Mouse (Mus musculus) MEL (cell line): ENCODE results near the gene Gss. TPM values are rescaled to one million over a fixed set of nuclear protein-coding genes. Genes with fewer than 3 reads are reported as not detected.

Source experiments
- DNase-seq: peaks from one replicate; pipeline ENCODE4 v3.0.0; 2011; ENCODE audit warnings: low read depth, low spot score
- H3K27ac ChIP-seq: 2 replicates; pipeline ENCODE4 v1.5.1; 2012; ENCODE audit warnings: low read depth, mild to moderate bottlenecking, control low read depth, low read length, moderate library complexity; ENCODE audit not compliant: control insufficient read depth
- H3K27me3 ChIP-seq, 2 experiments: fragments of 150-350 bp in 1 of 2; sonication (generic) in 1 of 2; 2 replicates each; pipeline ENCODE4 v1.6.1; 2012; ENCODE audit warnings: low read length in 2 of 2, mild to moderate bottlenecking in 2 of 2, improper control_type of control experiment in 1 of 2, moderate library complexity in 1 of 2; ENCODE audit not compliant: insufficient read depth in 2 of 2, control insufficient read depth in 1 of 2
- H3K36me3 ChIP-seq, 2 experiments: 2 replicates each; pipeline ENCODE4 v1.6.1; 2012 to 2014; ENCODE audit warnings: low read length in 2 of 2, improper control_type of control experiment in 1 of 2, inconsistent platforms in 1 of 2, mild to moderate bottlenecking in 1 of 2; ENCODE audit not compliant: insufficient read depth in 2 of 2, control insufficient read depth in 1 of 2
- H3K4me1 ChIP-seq, 2 experiments: fragments of 150-350 bp in 1 of 2; sonication (generic) in 1 of 2; 2 replicates each; pipeline ENCODE4 v1.6.1; 2012; ENCODE audit warnings: low read length in 2 of 2, improper control_type of control experiment in 1 of 2, mild to moderate bottlenecking in 1 of 2; ENCODE audit not compliant: insufficient read depth in 2 of 2, control insufficient read depth in 1 of 2
- H3K4me3 ChIP-seq, 2 experiments: fragments of 150-350 bp in 1 of 2; sonication (generic) in 1 of 2; 2 replicates each; pipeline ENCODE4 v1.5.1; 2012; ENCODE audit warnings: low read depth in 2 of 2, low read length in 2 of 2, mild to moderate bottlenecking in 2 of 2, moderate library complexity in 2 of 2, control low read depth in 1 of 2, improper control_type of control experiment in 1 of 2; ENCODE audit not compliant: control insufficient read depth in 1 of 2, insufficient read depth in 1 of 2
- H3K79me2 ChIP-seq: 2 replicates; pipeline ENCODE4 v1.6.1; 2012; ENCODE audit warnings: mild to moderate bottlenecking, low read length, moderate library complexity; ENCODE audit not compliant: control insufficient read depth, poor library complexity, insufficient read depth
- H3K9ac ChIP-seq: 2 replicates; pipeline ENCODE4 v1.6.1; 2012; ENCODE audit warnings: low read depth, mild to moderate bottlenecking, control low read depth, low read length, moderate library complexity; ENCODE audit not compliant: control insufficient read depth, poor library complexity, severe bottlenecking
- H3K9me3 ChIP-seq: fragments of 150-350 bp; sonication (generic); replicated peaks from 2 replicates; pipeline ENCODE4 v1.6.1; 2012; ENCODE audit warnings: mild to moderate bottlenecking, low read length, improper control_type of control experiment, moderate library complexity; ENCODE audit not compliant: insufficient read depth
- BHLHE40 ChIP-seq: IDR thresholded peaks from 2 replicates; pipeline ENCODE4 v1.6.1; 2012; ENCODE audit warnings: low read depth, mild to moderate bottlenecking, inconsistent platforms, low read length, improper control_type of control experiment, borderline replicate concordance
- CTCF ChIP-seq, 3 experiments: IDR thresholded peaks in 2 of 3; conservative IDR thresholded peaks in 1 of 3; 2 replicates each; pipeline ENCODE4 v1.5.1; 2011 to 2012; ENCODE audit warnings: low read length in 3 of 3, low read depth in 2 of 3, mild to moderate bottlenecking in 2 of 3, improper control_type of control experiment in 1 of 3, inconsistent platforms in 1 of 3, mixed read lengths in 1 of 3, moderate library complexity in 1 of 3; ENCODE audit not compliant: control insufficient read depth in 1 of 3, insufficient read depth in 1 of 3, poor library complexity in 1 of 3, severe bottlenecking in 1 of 3
- ELF1 ChIP-seq: IDR thresholded peaks from 2 replicates; pipeline ENCODE4 v1.6.1; 2014; ENCODE audit warnings: low read depth, mild to moderate bottlenecking, inconsistent platforms, low read length, improper control_type of control experiment, moderate library complexity
- ETS1 ChIP-seq: IDR thresholded peaks from 2 replicates; pipeline ENCODE4 v1.6.1; 2012; ENCODE audit warnings: low read depth, mild to moderate bottlenecking, inconsistent platforms, low read length, improper control_type of control experiment, moderate library complexity
- MAZ ChIP-seq: IDR thresholded peaks from 2 replicates; pipeline ENCODE4 v1.6.1; 2012; ENCODE audit warnings: low read depth, mild to moderate bottlenecking, inconsistent platforms, low read length, improper control_type of control experiment
- MEF2A ChIP-seq: IDR thresholded peaks from 2 replicates; pipeline ENCODE4 v1.6.1; 2014; ENCODE audit warnings: low read depth, mild to moderate bottlenecking, inconsistent platforms, low read length, improper control_type of control experiment; ENCODE audit not compliant: poor library complexity, insufficient replicate concordance, severe bottlenecking; ENCODE audit errors: extremely low read depth
- MYB ChIP-seq: IDR thresholded peaks from 2 replicates; pipeline ENCODE4 v1.6.1; 2011; ENCODE audit warnings: mild to moderate bottlenecking, low read depth, low read length, improper control_type of control experiment
- NELFE ChIP-seq: IDR thresholded peaks from 2 replicates; pipeline ENCODE4 v1.6.1; 2011; ENCODE audit warnings: low read depth, low read length, improper control_type of control experiment
- NRF1 ChIP-seq: IDR thresholded peaks from 2 replicates; pipeline ENCODE4 v1.6.1; 2014; ENCODE audit warnings: low read depth, mild to moderate bottlenecking, inconsistent platforms, low read length, improper control_type of control experiment, moderate library complexity; ENCODE audit not compliant: poor library complexity, insufficient read depth, severe bottlenecking
- POLR2A ChIP-seq, 2 experiments: IDR thresholded peaks; 2 replicates each; pipeline ENCODE4 v1.6.1; 2011 to 2012; ENCODE audit warnings: low read length in 2 of 2, mild to moderate bottlenecking in 2 of 2, control low read depth in 1 of 2, improper control_type of control experiment in 1 of 2, low read depth in 1 of 2, moderate library complexity in 1 of 2; ENCODE audit not compliant: control insufficient read depth in 1 of 2, insufficient read depth in 1 of 2, poor library complexity in 1 of 2
- POLR2AphosphoS5 ChIP-seq: IDR thresholded peaks from 2 replicates; pipeline ENCODE4 v1.6.1; 2012; ENCODE audit warnings: low read depth, borderline replicate concordance, mild to moderate bottlenecking, inconsistent platforms, low read length, moderate library complexity, mixed read lengths
- RAD21 ChIP-seq: IDR thresholded peaks from 2 replicates; pipeline ENCODE4 v1.6.1; 2011; ENCODE audit warnings: mild to moderate bottlenecking, low read depth, low read length, improper control_type of control experiment
- SIN3A ChIP-seq: IDR thresholded peaks from 2 replicates; pipeline ENCODE4 v1.6.1; 2012; ENCODE audit warnings: low read length, improper control_type of control experiment, inconsistent platforms
- TCF12 ChIP-seq: IDR thresholded peaks from 2 replicates; pipeline ENCODE4 v1.6.1; 2014; ENCODE audit warnings: low read depth, mild to moderate bottlenecking, inconsistent platforms, low read length, improper control_type of control experiment, moderate library complexity
- UBTF ChIP-seq: IDR thresholded peaks from 2 replicates; pipeline ENCODE4 v1.6.1; 2012; ENCODE audit warnings: low read depth, mild to moderate bottlenecking, inconsistent platforms, low read length, improper control_type of control experiment, moderate library complexity, borderline replicate concordance; ENCODE audit not compliant: insufficient read depth
- USF1 ChIP-seq: IDR thresholded peaks from 2 replicates; pipeline ENCODE4 v1.6.1; 2014; ENCODE audit warnings: low read depth, mild to moderate bottlenecking, inconsistent platforms, low read length, improper control_type of control experiment, moderate library complexity
- USF2 ChIP-seq, 2 experiments: IDR thresholded peaks; 2 replicates each; pipeline ENCODE4 v1.6.1; 2011 to 2012; ENCODE audit warnings: improper control_type of control experiment in 2 of 2, low read length in 2 of 2, borderline replicate concordance in 1 of 2, inconsistent platforms in 1 of 2, low read depth in 1 of 2, mild to moderate bottlenecking in 1 of 2; ENCODE audit not compliant: insufficient read depth in 1 of 2
- ZKSCAN1 ChIP-seq: IDR thresholded peaks from 2 replicates; pipeline ENCODE4 v1.6.1; 2012; ENCODE audit warnings: low read depth, mild to moderate bottlenecking, inconsistent platforms, low read length, improper control_type of control experiment, moderate library complexity
- ZNF384 ChIP-seq: IDR thresholded peaks from 2 replicates; pipeline ENCODE4 v1.6.1; 2012; ENCODE audit warnings: low read depth, mild to moderate bottlenecking, inconsistent platforms, low read length, improper control_type of control experiment
- polyA plus RNA-seq, 2 experiments: library from polyadenylated mRNA; stranded (reverse) in 1 of 2; unstranded in 1 of 2; fragments of >175 nt in 1 of 2; fragments of >200 nt in 1 of 2; gene quantifications; 2 replicates each; pipeline versions ENCODE4 v1.2.1 to v1.2.4; 2012; ENCODE audit warnings: low replicate concordance in 2 of 2, low read depth in 1 of 2; ENCODE audit not compliant: insufficient read length in 2 of 2, insufficient read depth in 1 of 2, missing spikeins in 1 of 2
- total RNA-seq: library from RNA; depleted of rRNA; stranded (reverse); fragments of 300-350 nt; gene quantifications from 2 replicates; pipeline ENCODE4 v1.2.3, GENCODE M21; 2012

Gene Gss
- total and polyA plus RNA-seq, 3 experiments = 21.9 to 24.0 TPM; not detected in 1

DNA sequence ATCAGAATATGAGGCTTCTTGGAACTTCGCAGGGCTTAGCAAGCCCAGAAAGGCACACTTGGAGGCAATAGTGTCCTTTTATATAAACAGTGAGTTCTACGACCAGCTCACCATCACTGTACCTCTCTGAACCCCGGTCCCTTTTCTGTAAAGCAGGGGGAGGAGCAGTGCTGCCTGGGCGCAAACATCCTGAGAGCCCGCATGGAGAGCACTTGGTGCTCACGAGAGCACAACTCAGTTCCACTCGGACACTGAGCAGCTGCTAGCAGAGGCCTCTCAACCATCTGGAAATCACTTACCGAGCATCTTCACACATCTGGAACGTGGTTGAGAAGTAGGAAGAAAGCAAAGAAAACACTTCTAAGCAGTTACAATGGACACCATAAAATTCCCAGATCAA is 16.0 kb downstream of the Gss start:
- TF ChIP-seq UBTF = no peak
- no peak for TF ChIP-seq NELFE
- no peak for TF ChIP-seq ZNF384
- TF ChIP-seq CTCF (IDR thresholded peaks at IDR 0.05 in 2 of 3, conservative IDR thresholded peaks at IDR 0.05 in 1 of 3; ENCODE audit: control insufficient read depth in 1 of 3, insufficient read depth in 1 of 3, low read depth in 2 of 3, low read length in 3 of 3, poor library complexity in 1 of 3, severe bottlenecking in 1 of 3) = no peak
- no peak for TF ChIP-seq USF1
- no peak for TF ChIP-seq MEF2A
- no peak for TF ChIP-seq SIN3A
- no peak for TF ChIP-seq MAZ
- TF ChIP-seq TCF12 = no peak
- no peak for TF ChIP-seq ELF1
- TF ChIP-seq USF2 (IDR thresholded peaks at IDR 0.05; ENCODE audit: borderline replicate concordance in 1 of 2, insufficient read depth in 1 of 2, low read depth in 1 of 2, low read length in 2 of 2) = no peak
- no peak for TF ChIP-seq POLR2AphosphoS5
- TF ChIP-seq ZKSCAN1 = no peak
- no peak for TF ChIP-seq NRF1
- no peak for TF ChIP-seq MYB
- TF ChIP-seq, all 39 proteins: peak for 0
- Histone ChIP-seq H3K27ac (no peak overlapping the region), H3K4me3 (no peak overlapping the region), H3K27me3 (no peaks in the 10 kb centered on the region), H3K4me1 (peaks cover 0 to 4% of the 10 kb centered on the region in 2 experiments; a peak in 1 of 4 replicates), H3K36me3 (peaks cover 0 to 3% of the 10 kb centered on the region in 2 experiments; a peak in 3 of 4 replicates), H3K79me2 (no peaks in the 10 kb centered on the region), H3K9ac (no peak overlapping the region), H3K9me3 (no peaks in the 10 kb centered on the region)
- DNase-seq = no peak

DNA sequence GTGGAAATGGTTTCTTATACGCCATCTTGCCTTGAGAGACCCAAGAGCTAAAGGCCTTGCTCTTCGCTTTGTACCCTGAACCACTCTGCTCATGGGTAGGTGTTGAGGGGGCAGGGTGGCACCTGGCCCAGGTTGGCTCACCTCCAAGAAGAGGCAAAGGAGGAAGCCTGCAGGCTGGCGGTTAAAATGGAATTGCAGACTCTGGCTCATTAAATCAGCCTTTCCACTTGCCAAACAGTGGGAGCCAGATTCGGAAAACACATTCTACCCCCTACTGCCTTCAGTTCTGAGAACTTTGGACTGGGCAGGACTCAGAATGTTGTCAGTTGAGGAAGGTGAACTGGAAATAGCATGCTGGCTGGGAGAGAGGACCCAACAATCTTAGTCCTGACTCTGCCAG is 17.9 kb downstream of the Gss start:
- Histone ChIP-seq H3K79me2 (no peaks in the 10 kb centered on the region), H3K4me3 (no peak overlapping the region), H3K27ac (no peak overlapping the region), H3K36me3 (peaks cover 0 to 7% of the 10 kb centered on the region in 2 experiments; a peak in 3 of 4 replicates), H3K4me1 (peaks cover 0 to 6% of the 10 kb centered on the region in 2 experiments; a peak in 1 of 4 replicates), H3K9ac (no peak overlapping the region), H3K9me3 (no peaks in the 10 kb centered on the region), H3K27me3 (no peaks in the 10 kb centered on the region)
- TF ChIP-seq BHLHE40 (no peak), UBTF (no peak), POLR2A (IDR thresholded peaks at IDR 0.05; ENCODE audit: control insufficient read depth in 1 of 2, insufficient read depth in 1 of 2, low read depth in 1 of 2, low read length in 2 of 2, poor library complexity in 1 of 2) (no peak), ETS1 (no peak), RAD21 (no peak)
- no peak for DNase-seq
